Mouse (Mus musculus): ENCODE measurements around the gene Pramef8.
"Not testable (repeated sequence)": the region's sequence is repeated elsewhere in the genome, so short reads cannot be mapped to it uniquely, and the experiment has no call there.

DNA sequence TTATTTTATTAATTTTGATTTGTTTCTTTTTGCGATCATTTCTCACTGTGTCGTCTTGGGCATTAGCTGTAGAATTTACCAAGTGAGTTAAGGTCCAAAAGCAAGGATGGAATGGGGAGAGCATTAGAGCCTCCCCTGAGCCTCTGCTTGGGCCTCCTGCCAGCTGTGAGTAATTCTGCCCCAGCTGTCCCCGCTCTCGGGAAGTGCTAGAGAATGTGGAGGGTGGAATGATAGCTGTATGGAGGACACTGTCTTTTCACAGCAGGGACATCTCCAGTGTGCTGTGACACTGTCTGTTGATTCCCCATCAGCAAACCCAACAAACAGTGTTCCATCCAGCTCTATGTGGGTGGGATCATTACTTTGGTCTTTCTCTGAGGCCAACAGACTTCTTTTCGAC lies 14.5 kb downstream of the Pramef8 start:
- TF ChIP-seq CTCF, POLR2A (IDR thresholded peaks at IDR 0.05; ENCODE audit: insufficient read depth, low read depth, low read length): not testable (repeated sequence)

Measured in olfactory bulb, adult 2 months (tissue).